Mouse (Mus musculus) embryonic facial prominence, embryonic 11.5 days (tissue): ENCODE results near the gene Fkbp8. TPM values are rescaled to one million over a fixed set of nuclear protein-coding genes. Genes with fewer than 3 reads are reported as not detected.

Source experiments
- ATAC-seq: fragments of 200-750 bp; cut with Nextera tagmentation; replicated peaks from 2 replicates; pipeline ENCODE4 v1.8.0; 2017; ENCODE audit warnings: low read depth; ENCODE audit not compliant: insufficient number of reproducible peaks, low FRiP score, low TSS enrichment
- DNase-seq: peaks from one replicate; pipeline ENCODE4 v3.0.0-alpha.2; 2015; ENCODE audit warnings: low spot score
- H3K27ac ChIP-seq: fragments of 300-500 bp; sonication (generic); replicated peaks from 2 replicates; pipeline ENCODE4 v1.5.1; 2014; ENCODE audit warnings: mild to moderate bottlenecking, low read depth, low read length, control low read depth
- H3K27me3 ChIP-seq: fragments of 300-500 bp; sonication (generic); 2 replicates; pipeline ENCODE4 v1.6.1; 2014; ENCODE audit warnings: mild to moderate bottlenecking, low read length, moderate library complexity, mixed read lengths; ENCODE audit not compliant: control insufficient read depth, insufficient read depth
- H3K36me3 ChIP-seq: fragments of 300-500 bp; sonication (generic); replicated peaks from 2 replicates; pipeline ENCODE4 v1.6.1; 2014; ENCODE audit warnings: low read depth, mild to moderate bottlenecking, low read length, moderate library complexity, mixed read lengths; ENCODE audit not compliant: control insufficient read depth, insufficient read depth
- H3K4me1 ChIP-seq: fragments of 300-500 bp; sonication (generic); 2 replicates; pipeline ENCODE4 v1.6.1; 2014; ENCODE audit warnings: low read length, mixed read lengths; ENCODE audit not compliant: control insufficient read depth, insufficient read depth
- H3K4me2 ChIP-seq: fragments of 300-500 bp; sonication (generic); 2 replicates; pipeline ENCODE4 v1.6.1; 2014; ENCODE audit warnings: low read depth, mild to moderate bottlenecking, control low read depth, low read length, moderate library complexity
- H3K4me3 ChIP-seq: fragments of 300-500 bp; sonication (generic); 2 replicates; pipeline ENCODE4 v1.5.1; 2014; ENCODE audit warnings: low read depth, low read length, control low read depth
- H3K9ac ChIP-seq: fragments of 300-500 bp; sonication (generic); replicated peaks from 2 replicates; pipeline ENCODE4 v1.6.1; 2014; ENCODE audit warnings: mild to moderate bottlenecking, control low read depth, low read length
- H3K9me3 ChIP-seq: fragments of 300-500 bp; sonication (generic); replicated peaks from 2 replicates; pipeline ENCODE4 v1.6.1; 2016; ENCODE audit warnings: mild to moderate bottlenecking, low read length, inconsistent platforms, mixed read lengths; ENCODE audit not compliant: control insufficient read depth
- WGBS: fragments of 180-500 bp; shearing (Covaris S2); extraction: QIAGEN DNeasy Blood & Tissue Kit; methylation state at CpG from one replicate; pipeline ENCODE4 v1.1.7; 2014; 5-methylcytosine and 5-hydroxymethylcytosine counted together
- polyA plus RNA-seq: library from polyadenylated mRNA; unstranded; fragments of >200 nt; fragmentation: Nextera tagmentation; extraction: Ambion mirVana; gene quantifications from 2 replicates; pipeline ENCODE4 v1.2.1, GENCODE M21; 2014

Fkbp8 gene
- polyA plus RNA-seq, 1 experiment from 2014 or later, result 175 TPM

GRCm38 (mm10) chr8:70527111-70527511 lies 413 bp upstream of the Fkbp8 start:
- Histone ChIP-seq H3K36me3 (peaks cover 9% of the 10 kb centered on the region; the same call in 1 of the 2 replicates), H3K27me3 (no peaks in the 10 kb centered on the region), H3K4me1 (no peaks in the 10 kb centered on the region; the same call in none of the 2 replicates), H3K27ac (no peak overlapping the region), H3K9me3 (no peaks in the 10 kb centered on the region), H3K4me3 (peak overlapping the region; percentile 88), H3K9ac (peak overlapping the region; percentile 95), H3K4me2 (peak overlapping the region; percentile 79)
- WGBS, result 5% methylated on average over 8 of the region's 8 CpGs
- ATAC-seq (no peak), DNase-seq (no peak)

GRCm38 (mm10) chr8:70528182-70528797 lies 766 bp downstream of the Fkbp8 start:
- Histone ChIP-seq H3K4me1 (no peaks in the 10 kb centered on the region; the same call in none of the 2 replicates), H3K9me3 (no peaks in the 10 kb centered on the region), H3K27me3 (no peaks in the 10 kb centered on the region), H3K36me3 (peaks cover 12% of the 10 kb centered on the region), H3K4me3 (peak overlapping the region; percentile 88), H3K27ac (no peak overlapping the region), H3K9ac (peak overlapping the region; percentile 95), H3K4me2 (peak overlapping the region; percentile 79)
- ATAC-seq, result no peak
- WGBS, result 33% methylated on average over 13 of the region's 13 CpGs
- no peak for DNase-seq

- ATAC-seq (no peak), DNase-seq (no peak)
- Histone ChIP-seq H3K36me3 (peaks cover 12% of the 10 kb centered on the region), H3K4me2 (no peak overlapping the region), H3K27ac (no peak overlapping the region), H3K4me1 (no peaks in the 10 kb centered on the region; the same call in none of the 2 replicates), H3K9ac (no peak overlapping the region), H3K9me3 (no peaks in the 10 kb centered on the region), H3K27me3 (no peaks in the 10 kb centered on the region), H3K4me3 (no peak overlapping the region)
- WGBS, result 77% methylated on average over 5 of the region's 5 CpGs
Measured at GRCm38 (mm10) chr8:70529299-70529698, 1.8 kb downstream of the Fkbp8 start.

- peaks cover 12% of the 10 kb centered on the region for H3K36me3 ChIP-seq
- no peak for DNase-seq
- no peaks in the 10 kb centered on the region; the same call in none of the 2 replicates for H3K4me1 ChIP-seq
- H3K9me3 ChIP-seq, result no peaks in the 10 kb centered on the region
- H3K27me3 ChIP-seq, result no peaks in the 10 kb centered on the region
- ATAC-seq, result no peak
- H3K9ac ChIP-seq, result no peak overlapping the region
- 90% methylated on average over 3 of the region's 3 CpGs for WGBS
- H3K4me2 ChIP-seq, result no peak overlapping the region
- H3K27ac ChIP-seq, result no peak overlapping the region
- no peak overlapping the region for H3K4me3 ChIP-seq
Measured at GRCm38 (mm10) chr8:70529741-70530161, 2.2 kb downstream of the Fkbp8 start.

- H3K4me3 ChIP-seq, result no peak overlapping the region
- no peaks in the 10 kb centered on the region; the same call in none of the 2 replicates for H3K4me1 ChIP-seq
- H3K9ac ChIP-seq, result no peak overlapping the region
- H3K36me3 ChIP-seq, result peaks cover 12% of the 10 kb centered on the region
- no peak overlapping the region for H3K27ac ChIP-seq
- ATAC-seq (no peak), DNase-seq (no peak)
- H3K4me2 ChIP-seq, result no peak overlapping the region
- no peaks in the 10 kb centered on the region for H3K9me3 ChIP-seq
- H3K27me3 ChIP-seq, result no peaks in the 10 kb centered on the region
- 95% methylated on average over 2 of the region's 2 CpGs for WGBS
Measured at GRCm38 (mm10) chr8:70530314-70530713, 2.8 kb downstream of the Fkbp8 start.

- H3K9me3 ChIP-seq, result no peaks in the 10 kb centered on the region
- no peaks in the 10 kb centered on the region for H3K27me3 ChIP-seq
- H3K4me2 ChIP-seq, result no peak overlapping the region
- H3K9ac ChIP-seq, result no peak overlapping the region
- ATAC-seq, result no peak
- no peak overlapping the region for H3K27ac ChIP-seq
- 92% methylated on average over 12 of the region's 12 CpGs for WGBS
- H3K4me1 ChIP-seq, result peaks cover 4% of the 10 kb centered on the region
- no peak overlapping the region for H3K4me3 ChIP-seq
- peaks cover 18% of the 10 kb centered on the region for H3K36me3 ChIP-seq
- no peak for DNase-seq
Measured at GRCm38 (mm10) chr8:70534281-70534680, 6.8 kb downstream of the Fkbp8 start.

- DNase-seq (no peak), ATAC-seq (no peak)
- WGBS, result 83% methylated on average over 3 of the region's 3 CpGs
- H3K36me3 ChIP-seq, result peaks cover 18% of the 10 kb centered on the region
- H3K9me3 ChIP-seq, result no peaks in the 10 kb centered on the region
- H3K4me2 ChIP-seq, result no peak overlapping the region
- no peak overlapping the region for H3K4me3 ChIP-seq
- H3K4me1 ChIP-seq, result peaks cover 6% of the 10 kb centered on the region
- no peaks in the 10 kb centered on the region for H3K27me3 ChIP-seq
- H3K27ac ChIP-seq, result no peak overlapping the region
- H3K9ac ChIP-seq, result no peak overlapping the region
Measured at GRCm38 (mm10) chr8:70535221-70535620, 7.7 kb downstream of the Fkbp8 start.

GRCm38 (mm10) chr8:70535701-70536100 lies 8.2 kb downstream of the Fkbp8 start:
- H3K27ac ChIP-seq, result no peak overlapping the region
- H3K4me1 ChIP-seq, result peaks cover 10% of the 10 kb centered on the region
- H3K4me2 ChIP-seq, result no peak overlapping the region
- 85% methylated on average over 2 of the region's 2 CpGs for WGBS
- ATAC-seq (no peak), DNase-seq (no peak)
- no peak overlapping the region for H3K9ac ChIP-seq
- no peak overlapping the region for H3K4me3 ChIP-seq
- no peaks in the 10 kb centered on the region for H3K9me3 ChIP-seq
- peaks cover 16% of the 10 kb centered on the region for H3K36me3 ChIP-seq
- no peaks in the 10 kb centered on the region for H3K27me3 ChIP-seq
